Mouse (Mus musculus): ENCODE measurements around the gene Nfkbib. TPM values are rescaled to one million over a fixed set of nuclear protein-coding genes. Genes with fewer than 3 reads are reported as not detected.
A peak's percentile ranks its signal among the peaks of the same experiment; 100 is the strongest.

Nfkbib gene
- polyA plus RNA-seq, 1 experiment, result 37.9 TPM

GRCm38 (mm10) chr7:28807641-28808220, 40.4 kb upstream of the Nfkbib start:
- Histone ChIP-seq H3K27me3 (replicated peaks; ENCODE audit: control insufficient read depth, insufficient read depth, low read length) (no peaks in the 10 kb centered on the region), H3K36me3 (ENCODE audit: control insufficient read depth, insufficient read depth, low read length) (peaks cover 2% of the 10 kb centered on the region; the same call in 1 of the 2 replicates), H3K4me1 (ENCODE audit: control insufficient read depth, insufficient read depth, low read length) (peaks cover 34% of the 10 kb centered on the region), H3K27ac (ENCODE audit: insufficient read depth, low read depth, low read length) (peak overlapping the region; percentile 95), H3K4me3 (ENCODE audit: insufficient read depth, low read depth, low read length) (peak overlapping the region; percentile 75)
- peak; percentile 51 for DNase-seq
- WGBS, result 19% methylated on average over 6 of the region's 8 CpGs
- TF ChIP-seq CTCF (conservative IDR thresholded peaks at IDR 0.05; ENCODE audit: insufficient read depth, insufficient read length, low read depth, low read length) (no peak), POLR2A (IDR thresholded peaks at IDR 0.05; ENCODE audit: low read depth, low read length) (no peak)

- TF ChIP-seq POLR2A (IDR thresholded peaks at IDR 0.05; ENCODE audit: low read depth, low read length) (no peak), CTCF (conservative IDR thresholded peaks at IDR 0.05; ENCODE audit: insufficient read depth, insufficient read length, low read depth, low read length) (no peak)
- Histone ChIP-seq H3K36me3 (ENCODE audit: control insufficient read depth, insufficient read depth, low read length) (no peaks in the 10 kb centered on the region; the same call in 1 of the 2 replicates), H3K4me3 (ENCODE audit: insufficient read depth, low read depth, low read length) (no peak overlapping the region), H3K4me1 (ENCODE audit: control insufficient read depth, insufficient read depth, low read length) (peaks cover 34% of the 10 kb centered on the region), H3K27me3 (replicated peaks; ENCODE audit: control insufficient read depth, insufficient read depth, low read length) (no peaks in the 10 kb centered on the region), H3K27ac (ENCODE audit: insufficient read depth, low read depth, low read length) (no peak overlapping the region)
- 58% methylated on average over 4 of the region's 4 CpGs for WGBS
- no peak for DNase-seq
Observed at GRCm38 (mm10) chr7:28806869-28807268, 39.6 kb upstream of the Nfkbib start.

GRCm38 (mm10) chr7:28803756-28804155, 36.4 kb upstream of the Nfkbib start:
- Histone ChIP-seq H3K4me3 (ENCODE audit: insufficient read depth, low read depth, low read length) (no peak overlapping the region), H3K36me3 (ENCODE audit: control insufficient read depth, insufficient read depth, low read length) (no peaks in the 10 kb centered on the region), H3K27ac (ENCODE audit: insufficient read depth, low read depth, low read length) (peak overlapping the region; percentile 90), H3K4me1 (ENCODE audit: control insufficient read depth, insufficient read depth, low read length) (peaks cover 40% of the 10 kb centered on the region), H3K27me3 (replicated peaks; ENCODE audit: control insufficient read depth, insufficient read depth, low read length) (no peaks in the 10 kb centered on the region)
- peak; percentile 70 for DNase-seq
- TF ChIP-seq CTCF (conservative IDR thresholded peaks at IDR 0.05; ENCODE audit: insufficient read depth, insufficient read length, low read depth, low read length), result no peak
- no peak for TF ChIP-seq POLR2A (IDR thresholded peaks at IDR 0.05; ENCODE audit: low read depth, low read length)
- 12% methylated on average over 4 of the region's 4 CpGs for WGBS

GRCm38 (mm10) chr7:28802846-28803588, 35.7 kb upstream of the Nfkbib start:
- DNase-seq, result peak; percentile 93
- no peak overlapping the region for H3K4me3 ChIP-seq (ENCODE audit: insufficient read depth, low read depth, low read length)
- no peaks in the 10 kb centered on the region for H3K27me3 ChIP-seq (replicated peaks; ENCODE audit: control insufficient read depth, insufficient read depth, low read length)
- H3K27ac ChIP-seq (ENCODE audit: insufficient read depth, low read depth, low read length), result peak overlapping the region; percentile 97
- TF ChIP-seq POLR2A (IDR thresholded peaks at IDR 0.05; ENCODE audit: low read depth, low read length), result no peak
- no peaks in the 10 kb centered on the region for H3K36me3 ChIP-seq (ENCODE audit: control insufficient read depth, insufficient read depth, low read length)
- H3K4me1 ChIP-seq (ENCODE audit: control insufficient read depth, insufficient read depth, low read length), result peaks cover 38% of the 10 kb centered on the region
- WGBS, result 5% methylated on average over 10 of the region's 10 CpGs

- Histone ChIP-seq H3K36me3 (ENCODE audit: control insufficient read depth, insufficient read depth, low read length) (no peaks in the 10 kb centered on the region), H3K27ac (ENCODE audit: insufficient read depth, low read depth, low read length) (peak overlapping the region; percentile 97), H3K27me3 (replicated peaks; ENCODE audit: control insufficient read depth, insufficient read depth, low read length) (no peaks in the 10 kb centered on the region), H3K4me3 (ENCODE audit: insufficient read depth, low read depth, low read length) (no peak overlapping the region), H3K4me1 (ENCODE audit: control insufficient read depth, insufficient read depth, low read length) (peaks cover 32% of the 10 kb centered on the region)
- no peak; the same call in 1 of the 2 replicates for TF ChIP-seq CTCF (conservative IDR thresholded peaks at IDR 0.05; ENCODE audit: insufficient read depth, insufficient read length, low read depth, low read length)
- TF ChIP-seq POLR2A (IDR thresholded peaks at IDR 0.05; ENCODE audit: low read depth, low read length), result no peak
- DNase-seq, result peak; percentile 91
- 5% methylated on average over 10 of the region's 10 CpGs for WGBS
Observed at GRCm38 (mm10) chr7:28801901-28802670, 34.8 kb upstream of the Nfkbib start.

- no peak for DNase-seq
- 29% methylated on average over 3 of the region's 3 CpGs for WGBS
- Histone ChIP-seq H3K36me3 (ENCODE audit: control insufficient read depth, insufficient read depth, low read length) (no peaks in the 10 kb centered on the region), H3K4me1 (ENCODE audit: control insufficient read depth, insufficient read depth, low read length) (peaks cover 31% of the 10 kb centered on the region), H3K27me3 (replicated peaks; ENCODE audit: control insufficient read depth, insufficient read depth, low read length) (no peaks in the 10 kb centered on the region), H3K27ac (ENCODE audit: insufficient read depth, low read depth, low read length) (peak overlapping the region; percentile 97), H3K4me3 (ENCODE audit: insufficient read depth, low read depth, low read length) (no peak overlapping the region)
- no peak for TF ChIP-seq CTCF (conservative IDR thresholded peaks at IDR 0.05; ENCODE audit: insufficient read depth, insufficient read length, low read depth, low read length)
- no peak for TF ChIP-seq POLR2A (IDR thresholded peaks at IDR 0.05; ENCODE audit: low read depth, low read length)
Observed at GRCm38 (mm10) chr7:28801451-28801850, 34.1 kb upstream of the Nfkbib start.

- Histone ChIP-seq H3K27me3 (replicated peaks; ENCODE audit: control insufficient read depth, insufficient read depth, low read length) (no peaks in the 10 kb centered on the region), H3K4me3 (ENCODE audit: insufficient read depth, low read depth, low read length) (no peak overlapping the region), H3K4me1 (ENCODE audit: control insufficient read depth, insufficient read depth, low read length) (peaks cover 31% of the 10 kb centered on the region), H3K36me3 (ENCODE audit: control insufficient read depth, insufficient read depth, low read length) (no peaks in the 10 kb centered on the region), H3K27ac (ENCODE audit: insufficient read depth, low read depth, low read length) (no peak overlapping the region)
- WGBS, result 93% methylated on average over 9 of the region's 9 CpGs
- TF ChIP-seq POLR2A (IDR thresholded peaks at IDR 0.05; ENCODE audit: low read depth, low read length) (no peak), CTCF (conservative IDR thresholded peaks at IDR 0.05; ENCODE audit: insufficient read depth, insufficient read length, low read depth, low read length) (no peak)
- DNase-seq, result no peak
Observed at GRCm38 (mm10) chr7:28799994-28800393, 32.7 kb upstream of the Nfkbib start.
